Mouse (Mus musculus): ENCODE measurements around the gene Sdhc. TPM values are rescaled to one million over a fixed set of nuclear protein-coding genes. Genes with fewer than 3 reads are reported as not detected.
"Not testable (repeated sequence)": the region's sequence is repeated elsewhere in the genome, so short reads cannot be mapped to it uniquely, and the experiment has no call there.

Sdhc gene
- total and polyA plus RNA-seq, 3 experiments, result 40.5 to 225 (median 158) TPM

GRCm38 (mm10) chr1:171096110-171096964, 54.1 kb downstream of the Sdhc start:
- no peaks in the 10 kb centered on the region for H3K27me3 ChIP-seq (ENCODE audit: insufficient read depth, low read length)
- ATAC-seq (ENCODE audit: extremely low read depth, insufficient number of reproducible peaks, low FRiP score, poor library complexity, severe bottlenecking) (no peak), DNase-seq (ENCODE audit: low spot score) (no peak)
- H3K36me3 ChIP-seq (replicated peaks), result no peaks in the 10 kb centered on the region
- peaks cover 51% of the 10 kb centered on the region for H3K4me1 ChIP-seq (ENCODE audit: insufficient read depth, low read depth, low read length)
- H3K9me3 ChIP-seq (replicated peaks), result peaks cover 6% of the 10 kb centered on the region
- TF ChIP-seq GATA1 (IDR thresholded peaks at IDR 0.05; ENCODE audit: borderline replicate concordance, low read length) (no peak), CTCF (IDR thresholded peaks at IDR 0.05; ENCODE audit: low read depth, low read length) (no peak), TAL1 (conservative IDR thresholded peaks at IDR 0.05; ENCODE audit: low read depth, low read length) (no peak), GATA2 (IDR thresholded peaks at IDR 0.05; ENCODE audit: borderline replicate concordance, low read depth, low read length) (no peak), POLR2AphosphoS5 (IDR thresholded peaks at IDR 0.05; ENCODE audit: insufficient replicate concordance, low read depth, low read length) (no peak)
- H3K4me3 ChIP-seq (ENCODE audit: low read depth, low read length), result no peak overlapping the region; the same call in 1 of the 2 replicates

- no peak for TF ChIP-seq CTCF (IDR thresholded peaks at IDR 0.05; ENCODE audit: low read depth, low read length)
- TF ChIP-seq GATA2 (IDR thresholded peaks at IDR 0.05; ENCODE audit: borderline replicate concordance, low read depth, low read length), result no peak
- no peak for TF ChIP-seq TAL1 (conservative IDR thresholded peaks at IDR 0.05; ENCODE audit: low read depth, low read length)
- no peak for TF ChIP-seq GATA1 (IDR thresholded peaks at IDR 0.05; ENCODE audit: borderline replicate concordance, low read length)
- TF ChIP-seq POLR2AphosphoS5 (IDR thresholded peaks at IDR 0.05; ENCODE audit: insufficient replicate concordance, low read depth, low read length), result no peak
- no peak for DNase-seq (ENCODE audit: low spot score)
- peaks cover 8% of the 10 kb centered on the region for H3K9me3 ChIP-seq (replicated peaks)
- H3K4me1 ChIP-seq (ENCODE audit: insufficient read depth, low read depth, low read length), result peaks cover 49% of the 10 kb centered on the region
- no peaks in the 10 kb centered on the region for H3K36me3 ChIP-seq (replicated peaks)
- no peak for ATAC-seq (ENCODE audit: extremely low read depth, insufficient number of reproducible peaks, low FRiP score, poor library complexity, severe bottlenecking)
- no peaks in the 10 kb centered on the region for H3K27me3 ChIP-seq (ENCODE audit: insufficient read depth, low read length)
- H3K4me3 ChIP-seq (ENCODE audit: low read depth, low read length), result no peak overlapping the region
Measured at GRCm38 (mm10) chr1:171094424-171094823, 56.0 kb downstream of the Sdhc start.

- Histone ChIP-seq H3K36me3 (replicated peaks) (no peaks in the 10 kb centered on the region), H3K9me3 (replicated peaks) (0 out of 2 replicates have a peak, but pooled peaks cover 2% of the 10 kb centered on the region), H3K27me3 (ENCODE audit: insufficient read depth, low read length) (no peaks in the 10 kb centered on the region), H3K4me1 (ENCODE audit: insufficient read depth, low read depth, low read length) (peaks cover 36% of the 10 kb centered on the region), H3K4me3 (ENCODE audit: low read depth, low read length) (no peak overlapping the region)
- no peak for TF ChIP-seq CTCF (IDR thresholded peaks at IDR 0.05; ENCODE audit: low read depth, low read length)
- ATAC-seq (ENCODE audit: extremely low read depth, insufficient number of reproducible peaks, low FRiP score, poor library complexity, severe bottlenecking) (no peak), DNase-seq (ENCODE audit: low spot score) (no peak)
Measured at GRCm38 (mm10) chr1:171090761-171091160, 59.6 kb downstream of the Sdhc start.

GRCm38 (mm10) chr1:171089891-171090290, 60.5 kb downstream of the Sdhc start:
- DNase-seq (ENCODE audit: low spot score) (no peak), ATAC-seq (ENCODE audit: extremely low read depth, insufficient number of reproducible peaks, low FRiP score, poor library complexity, severe bottlenecking) (no peak)
- H3K4me1 ChIP-seq (ENCODE audit: insufficient read depth, low read depth, low read length), result peaks cover 29% of the 10 kb centered on the region
- TF ChIP-seq TAL1 (conservative IDR thresholded peaks at IDR 0.05; ENCODE audit: low read depth, low read length), result no peak
- no peak for TF ChIP-seq GATA2 (IDR thresholded peaks at IDR 0.05; ENCODE audit: borderline replicate concordance, low read depth, low read length)
- no peak for TF ChIP-seq CTCF (IDR thresholded peaks at IDR 0.05; ENCODE audit: low read depth, low read length)
- TF ChIP-seq GATA1 (IDR thresholded peaks at IDR 0.05; ENCODE audit: borderline replicate concordance, low read length), result no peak
- TF ChIP-seq POLR2AphosphoS5 (IDR thresholded peaks at IDR 0.05; ENCODE audit: insufficient replicate concordance, low read depth, low read length), result no peak
- 0 out of 2 replicates have a peak, but pooled peaks cover 2% of the 10 kb centered on the region for H3K9me3 ChIP-seq (replicated peaks)
- H3K27me3 ChIP-seq (ENCODE audit: insufficient read depth, low read length), result no peaks in the 10 kb centered on the region
- H3K4me3 ChIP-seq (ENCODE audit: low read depth, low read length), result no peak overlapping the region
- H3K36me3 ChIP-seq (replicated peaks), result no peaks in the 10 kb centered on the region

- DNase-seq (ENCODE audit: low spot score); ATAC-seq (ENCODE audit: extremely low read depth, insufficient number of reproducible peaks, low FRiP score, poor library complexity, severe bottlenecking); H3K27me3 ChIP-seq (ENCODE audit: insufficient read depth, low read length); H3K9me3 ChIP-seq (replicated peaks); H3K36me3 ChIP-seq (replicated peaks): not testable (repeated sequence)
- H3K4me1 ChIP-seq (ENCODE audit: insufficient read depth, low read depth, low read length), result peaks cover 18% of the 10 kb centered on the region
- peak overlapping the region; percentile 23; the same call in 1 of the 2 replicates for H3K4me3 ChIP-seq (ENCODE audit: low read depth, low read length)
Measured at GRCm38 (mm10) chr1:171088237-171088869, 62.0 kb downstream of the Sdhc start.

GRCm38 (mm10) chr1:171085718-171086117, 64.7 kb downstream of the Sdhc start:
- H3K9me3 ChIP-seq (replicated peaks), result no peaks in the 10 kb centered on the region
- TF ChIP-seq GATA1 (IDR thresholded peaks at IDR 0.05; ENCODE audit: borderline replicate concordance, low read length) (no peak), TAL1 (conservative IDR thresholded peaks at IDR 0.05; ENCODE audit: low read depth, low read length) (no peak), CTCF (IDR thresholded peaks at IDR 0.05; ENCODE audit: low read depth, low read length) (no peak), POLR2AphosphoS5 (IDR thresholded peaks at IDR 0.05; ENCODE audit: insufficient replicate concordance, low read depth, low read length) (no peak), GATA2 (IDR thresholded peaks at IDR 0.05; ENCODE audit: borderline replicate concordance, low read depth, low read length) (no peak)
- H3K36me3 ChIP-seq (replicated peaks), result no peaks in the 10 kb centered on the region
- peaks cover 18% of the 10 kb centered on the region for H3K4me1 ChIP-seq (ENCODE audit: insufficient read depth, low read depth, low read length)
- H3K4me3 ChIP-seq (ENCODE audit: low read depth, low read length), result no peak overlapping the region
- H3K27me3 ChIP-seq (ENCODE audit: insufficient read depth, low read length), result no peaks in the 10 kb centered on the region
- ATAC-seq (ENCODE audit: extremely low read depth, insufficient number of reproducible peaks, low FRiP score, poor library complexity, severe bottlenecking), result no peak
- no peak for DNase-seq (ENCODE audit: low spot score)

- H3K36me3 ChIP-seq (replicated peaks); H3K27me3 ChIP-seq (ENCODE audit: insufficient read depth, low read length): not testable (repeated sequence)
- ATAC-seq (ENCODE audit: extremely low read depth, insufficient number of reproducible peaks, low FRiP score, poor library complexity, severe bottlenecking), result peak; percentile 37; the same call in 1 of the 2 replicates
Measured at GRCm38 (mm10) chr1:171081512-171082231, 68.7 kb downstream of the Sdhc start.

GRCm38 (mm10) chr1:171079825-171080224, 70.6 kb downstream of the Sdhc start:
- DNase-seq (ENCODE audit: low spot score); H3K27me3 ChIP-seq (ENCODE audit: insufficient read depth, low read length): not testable (repeated sequence)
- ATAC-seq (ENCODE audit: extremely low read depth, insufficient number of reproducible peaks, low FRiP score, poor library complexity, severe bottlenecking), result peak; percentile 24; the same call in 1 of the 2 replicates

More at GRCm38 (mm10) chr1:171081512-171082231, 68.7 kb downstream of the Sdhc start:
- not testable (repeated sequence) for H3K4me1 ChIP-seq (ENCODE audit: insufficient read depth, low read depth, low read length); DNase-seq (ENCODE audit: low spot score); H3K4me3 ChIP-seq (ENCODE audit: low read depth, low read length); H3K9me3 ChIP-seq (replicated peaks)

GRCm38 (mm10) chr1:171079345-171079744, 71.1 kb downstream of the Sdhc start:
- not testable (repeated sequence) for H3K27me3 ChIP-seq (ENCODE audit: insufficient read depth, low read length); H3K9me3 ChIP-seq (replicated peaks); H3K4me3 ChIP-seq (ENCODE audit: low read depth, low read length); ATAC-seq (ENCODE audit: extremely low read depth, insufficient number of reproducible peaks, low FRiP score, poor library complexity, severe bottlenecking); H3K4me1 ChIP-seq (ENCODE audit: insufficient read depth, low read depth, low read length); DNase-seq (ENCODE audit: low spot score); H3K36me3 ChIP-seq (replicated peaks)

More at GRCm38 (mm10) chr1:171079825-171080224, 70.6 kb downstream of the Sdhc start:
- not testable (repeated sequence) for H3K4me1 ChIP-seq (ENCODE audit: insufficient read depth, low read depth, low read length); H3K4me3 ChIP-seq (ENCODE audit: low read depth, low read length); H3K36me3 ChIP-seq (replicated peaks); H3K9me3 ChIP-seq (replicated peaks)

Data from G1E (cell line).